Comparison of ENCODE assay signal across 8 mouse cellular contexts in the genomic region with DNA sequence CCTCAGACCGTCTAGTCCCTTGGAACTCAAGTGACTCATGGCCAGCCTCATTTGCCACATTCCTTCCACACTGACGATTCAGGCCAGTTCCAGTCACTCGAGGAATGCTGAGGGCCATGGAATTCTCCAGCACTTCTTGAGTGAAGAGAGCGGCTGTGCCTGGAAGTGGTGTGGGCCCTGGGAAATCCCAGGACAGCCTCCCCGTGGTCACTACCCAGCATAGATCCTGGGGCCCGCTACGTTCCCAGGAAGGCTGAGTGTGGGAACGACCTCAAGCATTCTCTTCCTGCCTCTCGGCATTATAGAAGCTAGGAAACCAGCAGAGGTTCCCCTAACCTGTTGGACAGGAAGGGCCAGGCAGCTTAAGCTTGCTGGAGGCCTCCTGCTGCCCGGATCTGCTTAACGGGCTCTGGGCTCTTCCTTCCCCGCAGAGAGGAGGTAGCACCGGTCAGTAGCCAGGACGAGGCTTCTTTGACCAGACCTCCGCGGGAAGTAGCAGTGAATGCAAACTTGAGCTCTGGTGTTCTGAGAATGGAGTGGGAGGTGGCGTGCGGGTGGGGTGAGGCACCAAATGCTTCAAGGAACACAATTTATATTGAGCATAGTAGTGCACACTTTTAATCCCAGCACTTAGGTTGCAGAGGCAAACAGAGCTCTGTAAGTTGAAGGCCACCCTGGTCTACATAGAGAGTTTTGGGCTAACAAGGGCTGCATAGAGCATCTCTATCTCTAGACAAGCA.
DNase-seq lines count a peak whose midpoint lies in the region; ATAC-seq lines count a peak whose summit lies in the region.

No protein-coding gene starts in this region.

- WGBS in forebrain, embryonic 11.5 days = 15% methylated on average over 18 of the region's 18 CpGs
- 16% methylated on average over 18 of the region's 18 CpGs for WGBS in forebrain, embryonic 12.5 days
- 13% methylated on average over 18 of the region's 18 CpGs for WGBS in heart, embryonic 15.5 days
- WGBS in limb, embryonic 15.5 days = 16% methylated on average over 18 of the region's 18 CpGs

- H3K36me3 ChIP-seq in forebrain, embryonic 11.5 days (ENCODE audit: control insufficient read depth, insufficient read depth, low read length) = no peaks in the 10 kb centered on the region
- no peaks in the 10 kb centered on the region for H3K36me3 ChIP-seq in forebrain, embryonic 12.5 days (replicated peaks)
- H3K36me3 ChIP-seq in heart, embryonic 15.5 days = no peaks in the 10 kb centered on the region
- H3K36me3 ChIP-seq in limb, embryonic 15.5 days = no peaks in the 10 kb centered on the region

- no peak overlapping the region for H3K4me3 ChIP-seq in forebrain, embryonic 11.5 days (ENCODE audit: low read depth, low read length)
- no peak overlapping the region for H3K4me3 ChIP-seq in forebrain, embryonic 12.5 days (replicated peaks)
- 0 out of 2 replicates have a peak overlapping the region, but pooled peaks have one; percentile 9 for H3K4me3 ChIP-seq in heart, embryonic 15.5 days
- H3K4me3 ChIP-seq in limb, embryonic 15.5 days = no peak overlapping the region

- ATAC-seq in forebrain, embryonic 11.5 days (replicated peaks; ENCODE audit: low FRiP score) = no peak
- no peak for ATAC-seq in forebrain, embryonic 12.5 days (ENCODE audit: low FRiP score)
- peak; percentile 43; the same call in 1 of the 2 replicates for ATAC-seq in heart, embryonic 15.5 days (replicated peaks; ENCODE audit: insufficient number of reproducible peaks, insufficient read depth, low FRiP score, low read depth)
- ATAC-seq in limb, embryonic 15.5 days (ENCODE audit: insufficient number of reproducible peaks, low FRiP score, low TSS enrichment, low read depth) = no peak

- H3K27ac ChIP-seq in forebrain, embryonic 11.5 days (ENCODE audit: low read depth, low read length) = no peak overlapping the region
- H3K27ac ChIP-seq in forebrain, embryonic 12.5 days = no peak overlapping the region
- peak overlapping the region; percentile 51 for H3K27ac ChIP-seq in heart, embryonic 15.5 days
- no peak overlapping the region; the same call in 1 of the 2 replicates for H3K27ac ChIP-seq in limb, embryonic 15.5 days

- H3K9me3 ChIP-seq in forebrain, embryonic 11.5 days (ENCODE audit: control insufficient read depth, low read length) = no peaks in the 10 kb centered on the region
- H3K9me3 ChIP-seq in forebrain, embryonic 12.5 days = no peaks in the 10 kb centered on the region
- H3K9me3 ChIP-seq in heart, embryonic 15.5 days (replicated peaks) = no peaks in the 10 kb centered on the region
- no peaks in the 10 kb centered on the region for H3K9me3 ChIP-seq in limb, embryonic 15.5 days

- H3K9ac ChIP-seq in forebrain, embryonic 11.5 days (ENCODE audit: low read length) = no peak overlapping the region
- no peak overlapping the region for H3K9ac ChIP-seq in forebrain, embryonic 12.5 days
- H3K9ac ChIP-seq in heart, embryonic 15.5 days = peak overlapping the region; percentile 36; the same call in 1 of the 2 replicates
- no peak overlapping the region for H3K9ac ChIP-seq in limb, embryonic 15.5 days

- H3K4me1 ChIP-seq in forebrain, embryonic 11.5 days (replicated peaks; ENCODE audit: control insufficient read depth, insufficient read depth, low read length) = no peaks in the 10 kb centered on the region
- 0 out of 2 replicates have a peak, but pooled peaks cover 9% of the 10 kb centered on the region for H3K4me1 ChIP-seq in forebrain, embryonic 12.5 days
- H3K4me1 ChIP-seq in heart, embryonic 15.5 days (replicated peaks) = peaks cover 13% of the 10 kb centered on the region
- H3K4me1 ChIP-seq in limb, embryonic 15.5 days = peaks cover 9% of the 10 kb centered on the region

- H3K27me3 ChIP-seq in forebrain, embryonic 11.5 days (ENCODE audit: control insufficient read depth, insufficient read depth, low read length) = no peaks in the 10 kb centered on the region
- peaks cover 11% of the 10 kb centered on the region; the same call in 1 of the 2 replicates for H3K27me3 ChIP-seq in forebrain, embryonic 12.5 days
- H3K27me3 ChIP-seq in heart, embryonic 15.5 days = no peaks in the 10 kb centered on the region
- H3K27me3 ChIP-seq in limb, embryonic 15.5 days = no peaks in the 10 kb centered on the region

- H3K4me2 ChIP-seq in forebrain, embryonic 11.5 days (ENCODE audit: low read depth, low read length, severe bottlenecking) = 0 out of 2 replicates have a peak overlapping the region, but pooled peaks have one; percentile 8
- no peak overlapping the region for H3K4me2 ChIP-seq in forebrain, embryonic 12.5 days
- H3K4me2 ChIP-seq in heart, embryonic 15.5 days = peak overlapping the region; percentile 52
- H3K4me2 ChIP-seq in limb, embryonic 15.5 days = 0 out of 2 replicates have a peak overlapping the region, but pooled peaks have one; percentile 6

- no peak for DNase-seq in forebrain, embryonic 11.5 days (ENCODE audit: low spot score)
- DNase-seq in Muller cell, postnatal 12 days (ENCODE audit: inconsistent ontology term) = peak; percentile 96
- peak; percentile 56 to 65 for DNase-seq in right cerebral cortex, adult 2 months (ENCODE audit: low spot score in 2 of 2)
- no peak for DNase-seq in spleen, postnatal 10 days (ENCODE audit: low spot score in 2 of 2)
- no peak for DNase-seq in gastrocnemius, adult 8-10 months (ENCODE audit: low spot score in 2 of 2)

Comparison
In these comparisons a context has a peak if more than half of its experiments do, and no peak if none do; other contexts are left out.
1. DNase-seq: peak in Muller cell, postnatal 12 days (single experiment) and right cerebral cortex, adult 2 months (2 of 2); none in forebrain, embryonic 11.5 days (single experiment), spleen, postnatal 10 days (0 of 2) and gastrocnemius, adult 8-10 months (0 of 2).